Mouse (Mus musculus) gastrocnemius, adult 18-20 months (tissue): ENCODE data around the gene Ttc28. TPM values are rescaled to one million over a fixed set of nuclear protein-coding genes. Genes with fewer than 3 reads are reported as not detected.

Experiments used
- DNase-seq: peaks from one replicate; pipeline ENCODE4 v3.0.0; 2021; ENCODE audit warnings: low spot score
- total RNA-seq, 2 experiments: library from RNA; stranded (reverse); gene quantifications; 2 replicates each; pipeline ENCODE4 v1.2.3; 2021

Gene Ttc28
- total RNA-seq, 2 experiments from 2014 or later: 12.3 to 13.2 TPM

DNA sequence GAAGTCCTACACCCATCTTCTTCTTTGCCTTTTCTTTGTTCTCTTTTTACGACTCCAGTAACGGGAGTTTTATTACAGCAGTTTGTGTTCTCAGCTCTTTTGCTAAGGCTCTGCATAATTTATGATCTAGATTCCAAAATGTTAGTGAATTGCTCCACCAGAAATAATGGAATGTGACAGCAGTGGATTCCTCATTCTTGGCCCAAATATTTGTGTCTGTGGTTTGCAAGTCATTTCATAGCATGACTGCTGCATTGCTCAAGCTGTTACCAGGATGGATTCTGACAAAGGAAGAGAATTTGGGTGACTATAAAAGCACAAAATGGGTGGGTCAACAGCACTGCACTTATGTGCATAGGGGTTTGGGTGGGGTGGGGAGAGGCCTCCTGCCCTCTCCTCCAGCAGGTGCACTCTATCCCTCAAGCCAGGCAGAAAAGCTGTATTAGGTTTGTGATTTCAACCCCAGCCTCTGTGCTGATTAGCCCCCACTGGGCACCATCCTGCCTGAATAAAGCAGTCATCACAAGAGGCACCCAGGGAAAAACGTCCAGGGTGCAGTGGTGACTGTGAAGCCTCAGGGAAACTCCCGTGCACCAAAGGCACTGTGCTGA, 325.5 kb downstream of the Ttc28 start:
- DNase-seq: no peak

DNA sequence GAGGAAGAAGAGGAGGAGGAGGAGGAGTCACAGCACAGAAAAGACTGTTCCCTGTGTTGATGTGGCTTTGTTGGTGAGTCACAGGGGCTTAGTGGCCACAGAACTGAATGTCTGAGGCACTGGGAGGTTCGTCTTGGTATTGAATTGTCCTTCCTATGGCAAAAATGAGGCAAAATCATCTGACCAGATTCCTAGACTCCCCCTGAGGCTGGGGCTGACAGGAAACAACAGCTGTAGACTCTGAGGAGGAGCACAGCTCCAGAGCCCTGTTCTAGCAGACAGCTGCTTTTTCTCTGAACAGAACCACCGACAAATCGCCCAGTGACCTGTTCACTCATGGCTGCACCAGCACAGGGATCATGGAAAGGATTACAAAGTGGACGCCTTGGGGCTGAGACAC, 326.2 kb downstream of the Ttc28 start:
- DNase-seq: no peak

DNA sequence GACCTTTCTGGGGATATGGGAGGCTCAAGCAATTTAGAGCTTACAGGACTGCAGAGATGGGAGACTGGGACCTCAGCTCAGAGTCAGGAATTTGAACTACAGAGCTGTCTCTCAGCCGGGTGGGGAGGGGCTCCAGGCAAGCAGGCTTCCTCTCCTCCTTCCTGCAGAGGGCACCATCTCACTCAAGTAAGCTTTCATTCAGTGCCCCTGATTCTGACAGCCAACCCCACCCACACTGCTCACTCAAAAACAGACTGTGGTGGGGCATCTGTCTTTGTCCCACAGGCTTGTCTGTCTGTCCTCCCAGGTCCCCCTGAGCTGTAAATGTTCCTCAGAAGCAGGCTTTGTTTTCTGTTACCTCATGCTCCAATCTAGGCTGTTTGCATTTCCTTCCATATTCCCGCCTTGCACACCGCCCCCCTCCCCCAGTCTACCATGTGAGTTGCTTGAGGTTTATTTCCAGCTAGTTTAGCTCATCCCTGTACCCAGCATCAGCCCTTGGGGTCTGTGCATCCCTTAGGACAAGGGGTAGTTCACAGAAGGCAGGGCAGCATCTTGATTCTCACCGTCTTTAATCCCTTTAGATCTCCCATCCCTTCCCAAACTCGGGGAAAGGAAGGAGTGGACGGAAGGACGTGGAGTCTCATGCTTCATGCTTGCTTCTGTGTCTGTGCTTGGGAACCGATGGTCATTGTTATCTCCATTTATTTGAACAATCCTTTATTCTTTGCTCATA, 328.5 kb downstream of the Ttc28 start:
- peak; percentile 40 for DNase-seq

DNA sequence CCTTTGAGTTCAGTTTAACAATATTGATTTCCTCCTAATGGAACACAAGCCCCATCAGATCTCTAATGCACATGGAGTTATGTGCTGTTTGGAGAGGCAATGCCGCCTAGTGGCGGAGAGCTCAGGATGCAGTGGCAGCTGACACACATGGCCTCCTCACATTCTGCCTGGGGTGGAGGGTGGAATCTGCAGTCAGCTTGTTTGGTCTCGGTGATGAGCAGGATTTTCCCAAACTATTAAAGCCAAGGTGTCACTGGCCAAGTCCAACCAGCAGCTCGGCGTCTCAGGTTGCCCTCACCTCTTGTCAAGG, 329.0 kb downstream of the Ttc28 start:
- peak; percentile 52 for DNase-seq

DNA sequence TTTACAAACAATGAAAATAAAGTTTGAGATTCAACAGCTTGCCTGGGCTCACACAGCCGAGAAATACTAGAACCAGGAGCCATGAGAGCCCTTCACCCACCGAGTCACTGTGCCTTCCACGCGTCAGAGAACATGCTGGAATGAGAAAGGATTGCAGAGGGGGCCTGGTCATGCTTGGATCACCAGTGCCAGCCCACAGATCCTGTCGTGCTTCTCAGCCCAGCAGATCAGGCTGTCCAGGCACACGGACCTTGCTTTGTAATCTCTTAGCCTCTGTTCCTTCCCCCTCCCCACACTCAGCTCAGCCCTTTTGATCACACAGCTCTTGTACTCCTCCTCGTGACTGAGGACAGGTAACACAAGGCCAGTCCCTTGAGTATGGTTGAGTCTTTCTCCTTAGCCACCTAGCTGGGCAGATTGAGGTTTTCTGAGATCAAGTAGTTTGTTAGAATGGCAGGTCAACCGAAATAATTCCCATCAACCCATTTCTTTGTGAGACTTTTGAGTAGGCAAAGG, 334.4 kb downstream of the Ttc28 start:
- no peak for DNase-seq

DNA sequence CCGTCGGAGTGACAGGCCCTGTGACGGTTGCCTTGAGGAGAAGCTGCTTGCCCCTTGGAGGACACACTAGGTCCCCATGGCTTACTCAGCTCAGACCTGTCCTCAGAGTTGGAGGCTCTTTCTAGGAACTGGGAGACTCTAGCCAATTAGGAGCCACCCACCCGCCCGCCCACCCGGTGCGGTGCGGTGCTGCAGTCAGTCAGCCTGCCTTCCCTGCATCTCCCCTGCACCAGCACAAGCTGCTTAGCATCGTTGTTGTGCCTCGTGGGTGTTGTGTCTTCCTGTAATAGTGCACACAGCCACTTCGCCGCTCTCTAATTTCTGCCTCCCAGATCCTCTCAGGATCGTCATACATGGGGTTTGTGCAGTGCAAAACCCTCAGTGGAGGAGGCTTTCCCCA, 335.3 kb downstream of the Ttc28 start:
- DNase-seq: no peak

DNA sequence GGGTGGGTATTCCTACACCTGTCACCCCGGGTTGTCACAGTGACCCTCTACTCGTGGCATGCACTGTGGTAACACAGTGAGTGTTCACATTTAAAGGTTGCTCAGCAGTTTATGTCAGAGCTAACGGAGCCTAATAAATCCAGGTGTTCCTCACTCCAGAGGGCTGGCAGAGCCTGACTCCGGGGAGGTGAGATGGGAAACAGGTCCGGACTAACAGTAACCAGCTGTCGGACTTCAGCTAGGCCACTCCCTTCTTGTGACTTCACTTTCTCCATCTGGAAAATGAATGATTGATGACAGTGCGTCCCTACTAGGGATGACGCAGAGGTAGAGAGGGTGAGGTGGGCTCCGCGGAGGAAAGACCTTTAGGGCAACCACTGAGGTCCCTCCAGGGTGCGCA, 336.1 kb downstream of the Ttc28 start:
- DNase-seq: no peak

DNA sequence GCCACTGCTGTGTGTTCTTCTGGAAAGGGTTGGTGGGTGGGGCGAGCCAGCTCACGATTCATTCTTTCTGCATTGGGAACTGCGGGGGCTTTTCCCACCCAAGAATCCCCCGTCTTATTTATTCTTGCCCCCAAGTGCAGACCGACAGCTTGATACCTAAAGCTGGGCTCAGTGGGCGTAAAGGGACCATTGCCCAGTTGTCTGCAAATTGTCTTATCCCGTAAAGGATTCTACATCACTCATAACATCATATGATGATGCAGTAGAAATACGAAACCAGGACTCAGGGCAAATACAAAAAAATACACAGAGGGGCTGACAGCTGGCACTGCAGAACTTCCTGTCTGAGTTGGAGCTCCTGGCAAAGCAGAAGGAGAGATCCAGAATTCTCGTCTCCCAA, 336.6 kb downstream of the Ttc28 start:
- no peak for DNase-seq

DNA sequence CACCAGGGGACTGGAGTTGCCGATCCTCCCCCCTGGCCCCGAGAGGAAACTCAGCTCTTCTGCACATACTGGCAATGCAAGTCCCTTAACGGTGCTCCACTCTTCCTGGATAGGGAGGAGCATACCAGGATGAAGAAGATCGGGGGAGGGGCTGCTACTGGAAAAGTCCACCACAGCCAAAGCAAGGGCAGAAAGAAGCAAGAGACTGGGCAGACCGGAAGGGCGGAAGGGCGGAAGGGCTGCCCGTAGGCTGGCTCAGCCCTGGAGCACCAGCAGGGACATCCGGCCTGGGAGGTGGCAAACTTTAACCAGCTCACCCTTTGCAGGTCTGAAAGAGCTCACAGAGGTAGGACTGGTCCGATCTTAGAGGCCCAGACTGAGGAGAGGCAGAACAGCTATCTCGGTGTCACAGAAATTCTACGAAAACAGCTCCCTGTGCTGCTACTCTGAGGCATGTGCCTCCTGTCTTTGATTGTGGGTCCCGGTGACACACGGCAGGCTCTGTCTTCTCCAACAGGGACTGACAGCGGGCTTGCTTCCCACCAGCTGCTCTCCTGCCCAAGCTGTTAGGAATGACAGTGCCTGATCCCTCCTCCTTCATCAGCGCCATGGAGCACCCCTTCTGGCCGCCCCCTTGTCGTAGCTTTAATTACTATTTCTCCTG, 338.0 kb downstream of the Ttc28 start:
- no peak for DNase-seq

DNA sequence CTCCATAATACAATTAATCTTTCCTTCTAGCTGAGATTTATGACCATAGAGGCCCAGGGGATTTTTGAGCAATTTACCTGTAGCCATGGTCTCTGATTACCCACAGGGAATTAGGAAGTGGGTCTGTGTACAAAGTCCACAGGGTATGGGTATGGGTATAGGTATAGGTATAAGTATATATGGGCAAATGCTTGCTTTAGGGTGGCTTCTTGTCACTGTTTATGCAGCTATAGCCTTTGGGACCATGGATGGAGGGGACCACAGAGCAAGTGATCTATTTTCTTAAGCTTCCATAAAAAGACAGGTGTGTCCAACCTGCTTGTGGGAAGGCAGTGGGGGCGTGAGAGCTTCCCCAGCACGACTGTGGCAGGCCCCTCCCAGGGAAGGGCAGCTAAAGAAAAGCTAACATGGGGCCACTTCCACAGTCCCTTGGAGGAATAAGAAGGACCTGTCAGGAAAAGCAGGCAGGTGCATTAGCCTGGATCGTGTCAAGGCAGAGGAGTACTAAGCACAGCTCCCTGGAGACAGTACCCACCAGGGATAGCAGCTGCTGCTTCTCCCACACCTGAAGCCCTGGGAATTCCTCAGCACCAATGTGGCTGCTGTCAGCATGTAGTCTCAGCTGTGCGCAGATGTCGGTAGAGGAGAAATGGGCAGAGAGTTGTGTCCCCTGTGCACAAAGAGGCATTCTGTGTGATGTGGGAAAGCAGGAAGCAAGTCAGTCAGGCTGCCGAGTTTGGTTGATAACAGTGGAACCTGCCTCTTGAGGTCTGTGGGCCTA, 338.7 kb downstream of the Ttc28 start:
- DNase-seq: no peak

DNA sequence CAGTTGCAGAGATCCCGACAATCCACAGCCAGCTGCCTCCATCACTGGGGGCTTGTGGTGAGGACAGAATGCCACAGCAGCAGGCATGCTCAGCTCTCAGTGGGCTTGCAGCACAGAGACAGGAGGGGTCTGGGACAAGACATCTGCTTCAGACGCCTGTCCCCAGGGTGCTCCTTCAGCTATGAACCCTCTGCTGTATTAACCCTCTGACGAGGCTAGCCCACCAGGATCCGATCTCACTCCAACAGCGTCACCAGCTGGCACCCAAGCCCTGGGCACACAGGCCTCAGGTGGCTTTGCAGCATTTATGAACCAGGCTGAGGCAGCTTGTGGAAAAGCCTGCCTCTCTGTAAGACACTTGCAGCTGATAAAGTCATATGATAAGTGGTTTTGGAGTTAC, 339.4 kb downstream of the Ttc28 start:
- DNase-seq: no peak

DNA sequence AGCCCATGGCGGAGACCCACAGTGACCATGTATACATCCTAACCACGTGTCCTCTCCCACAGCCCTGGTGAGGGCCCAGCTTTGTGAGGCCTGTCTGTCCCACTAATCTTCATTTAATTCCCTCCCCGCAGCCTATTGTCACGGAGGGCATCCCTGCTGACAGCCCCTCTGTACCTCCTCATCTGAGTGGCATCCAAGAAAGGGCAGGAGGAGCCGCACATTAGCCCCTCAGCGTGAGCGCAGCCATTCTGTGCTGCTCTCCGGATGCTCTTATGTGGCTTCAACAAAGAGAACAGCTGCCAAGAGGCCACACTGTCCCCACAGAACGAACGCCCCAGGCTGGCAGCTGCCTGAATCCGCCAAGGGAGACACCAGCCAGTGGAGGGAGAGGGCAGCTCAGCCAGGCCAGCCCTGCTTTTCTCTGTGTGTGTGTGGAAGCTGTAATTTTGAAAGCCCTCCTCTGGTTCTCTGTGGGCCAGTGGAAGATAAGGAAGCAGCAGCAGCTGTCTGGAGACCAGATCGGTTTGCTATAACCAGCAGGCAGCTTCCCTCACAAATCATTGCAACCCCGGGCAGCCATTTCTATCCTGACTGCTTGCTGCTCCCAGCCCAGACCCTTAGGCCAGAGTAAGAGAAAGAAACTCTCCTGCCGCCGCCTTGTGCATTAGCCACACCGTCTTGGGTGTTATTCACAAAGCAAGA, 341.2 kb downstream of the Ttc28 start:
- DNase-seq: no peak

DNA sequence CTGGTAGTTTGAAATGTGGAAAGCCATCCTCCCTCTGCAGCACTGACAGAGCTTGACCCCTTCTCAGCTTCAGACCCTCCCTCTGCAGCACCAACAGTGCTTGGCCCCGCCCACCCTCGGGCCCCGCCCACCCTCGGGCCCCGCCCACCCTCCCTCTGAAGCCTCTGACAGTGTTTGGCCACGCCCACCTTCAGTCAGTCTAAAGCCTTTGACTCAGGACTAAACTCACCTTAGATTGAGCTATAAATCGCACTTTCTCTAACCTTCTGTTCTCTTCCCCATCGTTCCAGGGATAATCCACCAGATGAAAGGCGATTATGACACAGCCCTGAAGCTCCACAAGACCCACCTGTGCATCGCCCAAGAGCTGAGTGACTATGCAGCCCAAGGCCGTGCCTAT, 343.2 kb downstream of the Ttc28 start:
- DNase-seq: no peak

DNA sequence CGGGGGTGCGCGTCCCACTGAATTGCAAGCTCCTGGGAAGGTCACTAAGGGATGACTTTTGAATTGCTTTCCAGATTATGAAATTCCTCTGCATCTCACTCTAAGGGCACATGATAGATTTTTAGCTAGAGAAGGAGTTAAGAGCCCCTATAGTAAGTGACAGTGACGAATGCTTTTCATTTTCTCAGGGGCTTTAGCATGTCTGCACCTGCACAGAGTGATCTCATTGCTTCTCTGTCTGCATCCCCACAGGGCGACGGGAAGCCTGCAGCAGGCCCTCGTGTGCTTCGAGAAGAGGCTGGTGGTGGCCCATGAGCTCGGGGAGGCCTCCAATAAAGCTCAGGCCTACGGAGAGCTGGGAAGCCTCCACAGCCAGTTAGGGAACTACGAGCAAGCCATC, 345.7 kb downstream of the Ttc28 start:
- no peak for DNase-seq

DNA sequence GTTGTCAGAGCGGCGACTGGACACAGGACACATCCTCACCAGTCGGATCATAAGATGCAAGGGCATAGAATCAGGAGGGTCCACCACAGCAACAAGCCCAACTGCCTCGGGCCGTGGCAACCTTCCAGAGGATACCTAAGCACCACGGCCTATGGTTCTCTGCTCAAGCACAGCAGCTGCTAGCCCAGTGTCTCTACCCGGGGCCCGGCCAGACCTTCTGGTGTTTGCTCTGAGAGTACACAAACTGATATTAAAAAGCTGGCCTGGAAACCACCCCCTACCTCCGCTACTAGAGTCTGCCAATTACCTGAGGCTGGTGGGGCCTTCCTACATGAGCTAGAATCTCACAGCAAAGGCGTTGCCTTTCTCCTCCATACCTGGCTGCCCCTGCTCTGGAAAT, 346.9 kb downstream of the Ttc28 start:
- DNase-seq: no peak

DNA sequence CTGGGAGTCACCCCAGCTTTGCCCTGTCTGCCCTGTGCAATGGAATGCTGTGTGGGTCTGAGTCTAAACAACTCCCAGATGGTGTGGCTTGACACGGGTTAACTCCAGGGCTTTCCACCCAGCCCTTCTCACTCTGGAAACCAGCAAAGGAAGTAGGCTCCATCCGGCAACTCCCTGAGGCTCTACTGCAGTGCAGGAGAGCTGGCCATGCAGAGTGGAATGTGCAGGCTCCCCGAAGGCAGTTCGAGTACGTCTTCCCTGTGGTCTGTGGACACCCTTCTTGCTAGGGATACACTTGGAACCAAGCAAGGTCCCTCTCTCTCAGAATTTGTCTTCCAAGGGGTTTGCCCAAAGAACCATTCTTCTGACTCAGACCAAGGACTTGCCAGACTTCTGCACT, 348.2 kb downstream of the Ttc28 start:
- DNase-seq: no peak

DNA sequence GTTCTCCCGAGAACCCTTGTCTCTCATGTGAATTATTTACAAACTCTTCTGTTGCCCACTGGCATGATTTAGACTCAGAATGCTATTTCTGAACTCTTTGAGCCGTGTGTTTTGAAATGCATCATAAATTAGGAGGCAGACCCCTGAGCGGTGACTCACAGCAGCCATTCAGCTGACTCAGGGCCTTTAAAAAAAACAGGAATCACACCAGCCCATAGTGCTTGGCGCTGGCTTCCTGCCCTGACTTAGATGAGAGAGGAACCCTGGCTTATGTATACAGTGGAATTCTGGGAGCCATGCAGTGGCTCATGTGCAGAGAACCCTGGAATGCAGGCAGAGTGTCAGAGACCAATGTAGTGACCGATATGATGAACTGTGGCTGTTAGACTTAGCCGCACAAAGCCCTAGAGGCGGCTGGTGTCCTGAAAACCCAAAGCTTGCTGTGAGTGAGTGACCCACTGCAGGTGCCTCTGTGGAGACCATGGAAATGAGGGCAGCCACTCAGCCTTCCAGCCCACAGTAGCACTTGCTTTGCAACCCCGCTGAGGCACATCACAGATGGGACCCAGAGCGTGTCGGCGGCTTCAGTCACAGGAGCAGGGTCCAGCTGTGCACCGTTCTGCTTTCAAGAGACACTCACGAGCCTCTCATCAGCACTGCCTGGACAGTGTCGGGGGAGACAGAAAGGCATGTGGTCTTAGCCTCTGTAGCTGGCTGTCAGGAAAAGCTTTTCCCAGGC, 348.9 kb downstream of the Ttc28 start:
- no peak for DNase-seq

DNA sequence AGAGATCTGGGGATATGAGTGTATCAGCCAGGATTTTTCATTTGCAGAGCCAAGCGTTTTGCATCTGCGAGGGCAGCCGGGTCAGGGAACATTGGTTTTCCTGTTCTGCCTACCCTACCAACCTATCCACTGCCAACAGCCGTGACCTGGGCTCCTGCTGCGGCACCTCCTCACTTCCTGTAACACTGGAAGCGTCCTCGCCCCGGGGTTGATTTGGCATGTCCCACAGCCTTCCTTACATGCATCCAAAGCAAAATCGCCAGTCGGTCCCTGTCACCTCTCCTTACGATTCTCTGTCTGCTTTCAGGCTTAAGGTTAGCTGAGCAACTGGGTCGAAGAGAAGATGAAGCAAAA, 349.4 kb downstream of the Ttc28 start:
- DNase-seq: no peak

DNA sequence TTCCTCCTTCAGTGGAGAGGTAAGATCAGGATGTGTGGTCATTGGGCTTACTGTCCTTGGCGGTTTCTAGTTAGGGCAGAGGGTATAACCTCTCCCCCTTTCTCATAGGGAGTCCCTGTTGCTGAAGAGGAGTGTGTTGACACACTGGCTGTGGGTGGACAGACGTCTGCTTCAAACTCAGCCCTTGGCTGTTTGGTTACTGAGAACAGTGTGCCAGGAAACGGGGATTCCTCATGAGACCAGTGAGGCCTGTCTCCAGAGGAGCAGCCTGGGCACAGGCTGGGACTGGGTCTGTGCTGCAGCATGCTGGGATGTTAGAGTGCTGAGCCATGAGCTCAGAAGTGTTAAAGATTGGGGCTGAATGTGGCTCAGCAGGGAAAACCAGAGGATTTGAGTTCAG, 350.1 kb downstream of the Ttc28 start:
- no peak for DNase-seq

DNA sequence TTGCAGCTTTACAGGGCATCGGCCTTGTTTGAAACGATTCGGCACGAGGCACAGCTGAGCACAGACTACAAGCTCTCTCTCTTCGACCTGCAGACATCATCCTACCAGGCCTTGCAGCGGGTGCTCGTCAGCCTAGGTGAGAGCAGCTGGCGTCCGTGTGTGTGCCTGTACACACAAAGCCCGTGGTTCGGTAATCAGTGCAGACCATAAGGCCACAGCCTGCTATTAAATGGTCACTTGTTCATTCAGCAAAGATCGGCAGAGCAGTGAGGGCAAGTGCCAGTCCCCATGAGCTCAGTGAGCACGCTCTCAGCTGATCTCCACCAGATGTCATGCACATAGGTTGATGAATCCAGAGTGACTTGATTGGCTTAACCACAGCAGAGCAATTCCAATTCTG, 351.4 kb downstream of the Ttc28 start:
- DNase-seq: no peak

DNA sequence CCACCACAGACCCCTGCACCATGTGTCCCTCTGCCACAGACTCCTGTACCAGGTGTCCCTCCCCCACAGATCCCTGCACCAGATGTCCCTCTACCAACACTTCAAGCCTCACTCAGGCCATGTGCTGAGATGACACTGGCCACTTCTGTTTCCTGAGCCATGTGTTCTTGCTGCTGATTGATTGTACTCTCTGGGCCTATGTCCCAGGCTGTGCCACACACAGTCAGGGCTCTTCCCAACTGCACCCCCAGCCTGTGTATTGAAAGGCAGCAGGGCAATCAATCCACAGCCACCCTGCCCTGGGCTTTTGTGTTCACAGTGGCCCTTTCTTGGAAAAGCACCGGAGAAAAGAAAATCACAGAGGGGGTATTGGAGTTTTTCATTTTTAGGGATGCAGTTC, 352.2 kb downstream of the Ttc28 start:
- DNase-seq: no peak
